Mouse (Mus musculus): ENCODE data around the gene Mrps36.
"Not testable (repeated sequence)": the region's sequence is repeated elsewhere in the genome, so short reads cannot be mapped to it uniquely, and the experiment has no call there.

Mrps36 gene

DNA sequence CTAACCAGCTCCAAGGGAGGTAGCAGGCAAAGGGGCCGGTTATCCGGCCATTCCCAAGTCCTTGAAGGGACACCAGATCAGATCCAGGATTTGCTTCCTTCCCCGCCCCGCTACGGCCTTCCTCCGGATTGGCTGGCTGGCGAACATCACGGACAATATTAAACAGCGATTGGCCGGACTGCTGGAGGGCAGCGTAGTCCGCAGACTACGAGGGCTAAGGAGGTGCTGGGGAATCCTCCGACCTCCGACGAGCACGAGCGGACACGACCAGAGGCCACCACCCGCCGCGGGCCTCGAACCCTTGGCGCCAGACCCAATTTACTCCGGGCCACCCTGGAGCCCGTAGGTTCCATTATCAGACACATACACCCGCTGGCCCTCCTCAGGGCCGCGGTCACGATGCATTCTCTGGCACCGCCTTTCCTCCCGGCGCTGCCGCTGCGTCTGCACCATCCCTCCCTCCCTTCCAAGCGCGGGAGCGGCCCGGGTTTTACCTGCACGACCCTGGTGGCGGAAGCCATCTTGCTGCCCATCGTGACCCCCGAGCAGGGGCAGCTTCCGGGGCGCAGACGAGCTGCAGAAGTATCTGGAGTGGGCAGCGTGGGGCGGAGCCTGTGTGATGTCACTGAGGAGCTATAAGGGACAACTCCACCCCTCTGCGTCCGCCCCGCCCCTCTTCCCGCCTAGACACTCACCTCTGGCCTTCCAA lies at the start of gene Mrps36:
TSS of gene Mrps36 (minus strand) at position 624 of the 709 bp plus-strand sequence.
- peak; percentile 78 for DNase-seq

- DNase-seq: no peak
Measured at GRCm38 (mm10) chr13:100789083-100789482, 44.6 kb upstream of the Mrps36 start.

- DNase-seq: not testable (repeated sequence)
Measured at GRCm38 (mm10) chr13:100788057-100788456, 43.6 kb upstream of the Mrps36 start.

- DNase-seq: no peak
Measured at GRCm38 (mm10) chr13:100787316-100788010, 43.0 kb upstream of the Mrps36 start.

DNA sequence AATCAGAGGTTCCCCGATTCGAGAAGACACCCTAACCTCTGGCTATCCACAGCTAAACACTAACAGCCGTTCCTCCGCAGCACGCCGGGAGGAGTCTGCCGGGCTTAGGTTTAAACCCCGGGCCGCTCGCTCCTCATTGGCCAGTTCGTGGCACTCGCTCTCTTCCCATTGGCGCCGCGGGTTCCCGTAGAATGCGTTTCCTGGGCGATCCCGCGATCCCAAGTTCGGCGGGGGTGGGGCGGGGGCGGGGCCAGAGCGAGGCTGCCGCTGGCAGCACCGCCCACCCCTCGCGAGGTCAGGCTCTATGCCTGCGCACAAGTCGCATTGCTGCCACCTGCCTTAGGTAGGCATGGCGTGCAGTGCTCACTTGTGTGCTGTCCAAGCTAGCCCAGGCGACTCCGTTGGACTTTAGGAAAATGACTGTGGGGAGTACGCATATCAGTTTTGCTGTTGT lies 42.0 kb upstream of the Mrps36 start, which contains the start of gene Ccnb1:
TSS of gene Ccnb1 (minus strand) at position 157 of the 454 bp plus-strand sequence.
- peak; percentile 93 for DNase-seq

GRCm38 (mm10) chr13:100785806-100786413 lies 41.5 kb upstream of the Mrps36 start:
- DNase-seq: no peak

- DNase-seq: no peak
Measured at GRCm38 (mm10) chr13:100777491-100777890, 33.0 kb upstream of the Mrps36 start.

DNA sequence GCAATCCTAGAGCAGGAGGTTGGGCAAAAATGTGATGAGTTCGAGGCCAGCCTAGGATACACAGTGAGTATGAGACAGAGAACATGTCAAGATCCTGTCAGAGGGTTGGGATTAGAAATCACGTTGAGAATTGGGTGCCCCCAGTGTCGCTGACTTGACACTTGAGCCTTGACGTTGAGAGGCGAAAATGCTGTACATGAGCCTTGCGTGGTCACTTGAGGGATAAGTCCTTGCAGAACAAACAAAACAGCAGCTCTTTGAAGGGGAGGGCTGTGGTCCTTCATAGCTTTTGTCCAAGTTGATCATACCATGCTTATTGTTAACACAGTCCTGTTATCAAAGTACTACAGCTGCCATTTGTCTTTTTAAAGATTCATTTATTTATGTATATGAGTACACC lies 32.3 kb upstream of the Mrps36 start:
- DNase-seq: no peak

- peak; percentile 5 for DNase-seq
Measured at GRCm38 (mm10) chr13:100776056-100776419, 31.6 kb upstream of the Mrps36 start.

GRCm38 (mm10) chr13:100775252-100776055 lies 31.0 kb upstream of the Mrps36 start, which contains the start of gene Cenph:
TSS of gene Cenph (minus strand) at chr13:100775899.
- peak; percentile 79 for DNase-seq

DNA sequence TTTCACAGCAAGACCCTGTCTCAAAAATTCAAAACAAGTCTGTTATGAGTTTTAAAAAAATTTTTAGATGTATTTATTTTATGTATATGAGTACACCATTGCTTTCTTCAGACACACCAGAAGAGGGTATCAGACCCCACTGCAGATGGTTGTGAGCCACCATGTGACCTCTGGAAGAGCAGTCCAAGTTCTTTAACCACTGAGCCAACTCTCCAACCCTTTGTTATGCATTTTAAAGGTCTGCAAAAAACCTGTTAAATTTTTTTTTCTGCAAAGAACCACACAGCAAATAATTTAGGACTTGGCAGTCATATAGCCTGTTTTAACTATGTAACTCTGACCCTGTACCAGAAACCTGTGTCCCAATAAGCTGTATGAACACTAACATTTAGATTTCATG lies 30.2 kb upstream of the Mrps36 start:
- no peak for DNase-seq

DNA sequence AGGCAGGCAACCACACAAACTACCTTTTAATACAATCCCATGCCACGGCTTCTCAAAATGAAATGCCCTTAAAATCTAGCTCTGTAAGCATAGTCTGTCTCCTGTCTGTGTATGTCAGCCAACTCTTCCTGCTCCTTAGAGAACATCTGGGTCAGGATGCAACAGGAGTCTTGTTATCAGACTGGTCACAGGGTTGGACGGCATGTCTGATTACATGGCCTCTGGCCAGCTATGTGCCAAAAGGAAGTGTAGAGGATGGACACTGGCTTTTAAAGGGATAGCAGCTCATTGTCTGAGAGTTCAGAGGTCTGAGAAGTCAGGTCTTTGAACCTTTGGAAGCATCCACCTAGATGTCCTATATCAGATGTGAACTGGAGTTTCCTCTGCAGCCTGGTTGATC lies 10.9 kb upstream of the Mrps36 start:
- no peak for DNase-seq

DNA sequence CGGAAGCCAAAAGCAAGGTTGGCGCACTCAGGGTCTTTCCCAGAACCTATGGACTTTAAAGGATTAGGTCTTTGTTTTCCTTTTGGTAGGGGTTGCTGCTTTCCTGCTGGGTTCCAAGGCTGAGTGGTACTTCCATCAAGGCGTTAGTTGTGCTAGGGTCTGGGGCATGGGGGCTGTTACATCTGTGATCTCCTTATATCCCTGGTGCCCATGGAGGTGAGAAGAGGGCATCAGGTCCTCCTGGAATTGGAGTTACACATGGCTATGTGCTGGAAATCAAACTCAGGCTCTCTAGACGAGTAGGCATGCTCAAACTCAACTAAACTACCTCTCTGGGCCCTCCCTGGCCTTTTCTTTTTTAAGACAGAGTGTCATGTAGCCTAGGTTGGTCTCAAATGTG lies 9.7 kb upstream of the Mrps36 start:
- no peak for DNase-seq

GRCm38 (mm10) chr13:100753011-100753410 lies 8.6 kb upstream of the Mrps36 start:
- DNase-seq: no peak

DNA sequence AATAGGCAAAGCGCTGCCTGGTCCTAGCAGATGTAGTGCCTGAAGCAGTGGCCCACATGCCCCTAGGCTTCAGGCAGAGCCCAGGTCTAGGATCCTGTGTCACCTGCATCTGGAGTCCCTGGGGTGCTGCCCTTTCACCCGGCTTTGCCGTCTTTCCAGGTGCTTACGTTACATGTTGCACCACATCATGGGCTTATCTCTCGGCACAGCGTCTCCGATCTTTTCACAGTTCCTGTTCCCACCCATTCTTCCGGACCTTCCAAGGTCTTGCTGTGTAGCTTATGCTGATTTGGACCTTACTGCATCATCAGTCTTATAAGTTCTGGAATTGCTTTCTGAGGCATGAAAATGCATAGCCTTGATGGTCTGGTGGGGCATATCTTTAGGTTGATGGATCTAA lies 8.1 kb upstream of the Mrps36 start:
- DNase-seq: no peak

- no peak for DNase-seq
Measured at GRCm38 (mm10) chr13:100751402-100751801, 6.9 kb upstream of the Mrps36 start.

GRCm38 (mm10) chr13:100750799-100751198 lies 6.3 kb upstream of the Mrps36 start:
- no peak for DNase-seq

GRCm38 (mm10) chr13:100748638-100749037 lies 4.2 kb upstream of the Mrps36 start:
- DNase-seq: no peak

GRCm38 (mm10) chr13:100746090-100746489 lies 1.6 kb upstream of the Mrps36 start:
- no peak for DNase-seq

- DNase-seq: no peak
Measured at GRCm38 (mm10) chr13:100743346-100744035, 968 bp downstream of the Mrps36 start.

GRCm38 (mm10) chr13:100742831-100743230 lies 1.6 kb downstream of the Mrps36 start:
- DNase-seq: no peak

DNA sequence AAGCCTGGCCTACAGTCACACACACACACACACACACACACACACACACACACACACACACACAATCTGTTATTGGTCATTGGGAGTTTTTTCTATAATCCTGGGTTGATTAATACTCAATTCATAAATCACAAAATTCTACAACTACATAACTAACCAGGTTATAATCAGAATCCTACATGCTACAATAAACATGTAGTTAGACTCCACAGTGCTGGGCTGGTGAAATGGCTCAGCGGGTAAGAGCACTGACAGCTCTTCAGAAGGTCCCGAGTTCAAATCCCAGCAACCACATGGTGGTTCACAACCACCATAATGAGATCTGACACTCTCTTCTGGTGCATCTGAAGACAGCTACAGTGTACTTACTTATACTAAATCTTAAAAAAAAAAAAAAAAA lies 11.7 kb downstream of the Mrps36 start:
- no peak for DNase-seq

Data from right cerebral cortex, postnatal 4 days (tissue).